Mouse (Mus musculus): Measurements from ENCODE around the gene Ppp1ca.
A peak's percentile ranks its signal among the peaks of the same experiment; 100 is the strongest.

DNA sequence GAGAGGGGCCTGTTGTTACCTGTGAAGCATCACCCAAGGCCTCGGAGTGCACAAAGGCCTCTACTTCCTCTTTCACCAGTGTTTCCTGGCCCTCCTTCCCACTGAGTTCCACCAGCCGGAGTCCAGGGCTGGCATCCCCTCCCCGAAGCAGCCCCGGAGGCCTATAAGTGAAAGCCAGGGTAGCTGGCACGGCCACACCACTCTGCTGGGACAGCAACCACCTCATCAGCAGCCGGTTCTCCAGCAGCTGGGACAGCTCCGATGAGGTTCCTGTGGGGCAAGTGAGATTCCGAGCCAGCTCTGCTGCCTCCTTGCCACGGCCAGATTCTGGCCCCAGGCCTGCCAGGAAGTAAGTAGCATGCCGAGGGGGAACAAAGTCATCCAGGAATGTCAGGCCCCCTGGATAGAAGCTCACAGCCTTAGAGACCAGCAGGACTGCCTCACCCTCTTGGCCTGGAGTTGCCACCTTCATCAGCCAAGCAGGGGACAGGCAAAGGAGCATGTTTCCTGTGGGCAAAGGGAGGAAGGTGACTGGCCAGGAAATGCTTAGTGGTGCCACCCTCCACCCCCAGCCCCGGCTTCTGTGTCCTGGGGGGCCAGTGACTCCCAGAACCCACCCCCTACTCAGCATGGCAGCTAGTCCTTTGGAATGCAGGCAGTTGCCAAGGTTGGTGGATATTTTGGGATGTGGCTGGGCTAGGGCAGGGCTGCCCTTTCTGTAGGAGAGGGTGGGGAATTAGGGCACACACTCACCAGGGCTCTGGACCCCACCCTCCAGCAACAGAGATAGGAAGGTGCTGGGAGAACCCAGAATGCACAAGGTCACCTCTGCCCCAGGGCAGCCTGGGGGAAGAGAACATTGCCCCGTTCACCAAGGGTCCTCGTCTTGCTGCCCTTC lies 20.2 kb upstream of the Ppp1ca start:
- TF ChIP-seq CTCF (IDR thresholded peaks at IDR 0.05): no peak
- TF ChIP-seq EP300 (IDR thresholded peaks at IDR 0.05; ENCODE audit: insufficient read depth, low read depth, low read length): peak; percentile 54; the same call in 1 of the 2 replicates

All from heart, adult 2 months (tissue).